Mouse (Mus musculus) B cell, adult (primary cell): ENCODE results near the gene Olfr611. TPM values are rescaled to one million over a fixed set of nuclear protein-coding genes. Genes with fewer than 3 reads are reported as not detected.

ENCODE experiments used
- total RNA-seq: library from RNA; stranded (reverse); gene quantifications from 4 replicates; pipeline ENCODE4 v1.2.4, GENCODE M21; 2023; ENCODE audit not compliant: inconsistent age

The Olfr611 gene
- total RNA-seq, result not detected in 4 replicates

DNA sequence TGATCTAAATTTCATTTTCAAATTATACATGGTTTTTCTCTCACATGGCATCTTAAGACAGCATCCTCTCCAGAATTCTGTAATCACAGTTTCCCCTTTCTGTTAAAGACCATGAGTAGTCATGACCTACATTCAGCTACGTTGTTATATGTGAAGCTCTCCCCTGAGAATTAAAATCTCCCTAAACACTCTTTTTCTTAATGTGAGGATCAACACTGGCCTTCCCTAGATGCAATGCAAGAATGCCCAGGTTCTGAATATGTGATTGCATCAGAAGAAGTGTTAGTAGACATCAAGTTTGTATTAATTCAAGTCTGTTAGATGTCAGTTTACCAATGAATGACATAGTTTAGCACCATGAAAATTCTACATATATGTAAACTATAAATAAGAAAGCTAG lies at the start of gene Olfr611:
Gene Olfr611, minus strand, starts transcription at position 101 of the 400 bp plus-strand sequence.

DNA sequence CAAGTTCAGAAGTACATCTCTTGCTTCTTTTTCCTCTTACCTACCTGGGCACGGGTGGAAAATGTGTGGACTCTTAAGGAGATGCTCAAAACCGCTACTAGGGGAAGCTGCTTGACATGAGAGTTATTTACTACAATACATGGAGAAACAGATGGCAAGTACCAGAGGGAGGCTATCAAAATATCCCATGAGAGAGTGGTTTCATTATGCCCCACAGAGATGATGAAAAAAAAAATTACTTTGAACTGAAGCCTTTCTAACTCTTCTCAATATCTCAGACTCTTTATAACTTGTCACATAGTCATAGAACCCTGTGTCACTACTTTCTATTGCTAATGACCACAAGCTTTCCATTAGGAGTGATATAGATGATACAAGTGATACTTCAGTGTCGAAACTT lies 48.4 kb upstream of the Olfr611 start, which contains the start of gene Olfr616:
Gene Olfr616, minus strand, starts transcription at position 101 of the 400 bp plus-strand sequence.

DNA sequence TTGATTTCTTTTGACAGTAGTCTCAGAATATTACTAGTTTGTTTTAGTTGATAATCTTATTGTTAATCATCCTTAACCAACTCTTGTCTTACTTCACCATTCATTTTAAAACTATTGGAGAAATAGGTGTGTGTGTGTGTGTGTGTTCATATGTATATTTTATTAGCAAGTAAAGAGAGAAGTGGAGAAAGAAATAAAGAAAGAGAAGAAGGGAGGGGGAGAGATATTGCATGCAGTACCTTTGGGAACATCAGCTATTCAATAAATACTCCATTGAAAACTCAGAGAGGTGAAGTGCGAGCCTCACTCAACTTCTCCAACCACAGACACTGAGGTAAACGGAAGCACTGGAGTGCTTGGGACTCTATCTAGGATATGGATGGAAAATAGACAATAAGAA lies 35.1 kb upstream of the Olfr611 start, which contains the start of gene Olfr615:
Gene Olfr615, plus strand, starts transcription at position 301 of the 400 bp plus-strand sequence.

DNA sequence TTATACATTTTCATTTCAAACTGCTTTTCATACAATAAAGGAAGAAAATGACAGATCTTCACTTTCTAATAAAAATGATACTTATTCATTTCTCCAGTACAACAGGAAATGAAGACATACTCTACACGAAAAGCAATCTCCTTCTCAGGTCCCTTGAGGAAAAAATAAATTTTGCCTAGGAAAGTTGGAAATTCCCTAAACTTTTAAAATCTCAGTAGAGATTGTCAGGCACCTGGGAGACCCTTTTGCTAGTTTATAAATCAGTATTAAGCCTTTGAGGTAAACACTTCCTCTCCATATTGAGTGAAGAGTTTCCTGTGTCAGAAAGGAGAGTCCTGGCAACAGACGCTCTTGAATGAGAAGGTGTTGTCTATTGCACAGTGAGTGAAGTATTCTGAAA lies 27.1 kb upstream of the Olfr611 start, which contains the start of gene Olfr613:
Gene Olfr613, plus strand, starts transcription at position 301 of the 400 bp plus-strand sequence.

DNA sequence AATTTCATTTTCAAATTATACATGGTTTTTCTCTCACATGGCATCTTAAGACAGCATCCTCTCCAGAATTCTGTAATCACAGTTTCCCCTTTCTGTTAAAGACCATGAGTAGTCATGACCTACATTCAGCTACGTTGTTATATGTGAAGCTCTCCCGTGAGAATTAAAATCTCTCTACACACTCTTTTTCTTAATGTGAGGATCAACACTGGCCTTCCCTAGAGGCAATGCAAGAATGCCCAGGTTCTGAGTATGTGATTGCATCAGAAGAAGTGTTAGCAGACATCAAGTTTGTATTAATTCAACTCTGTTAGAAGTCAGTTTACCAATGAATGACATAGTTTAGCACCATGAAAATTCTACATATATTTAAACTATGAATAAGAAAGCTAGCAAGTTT lies 22.0 kb upstream of the Olfr611 start, which contains the start of gene Olfr612:
Gene Olfr612, minus strand, starts transcription at position 101 of the 400 bp plus-strand sequence.

DNA sequence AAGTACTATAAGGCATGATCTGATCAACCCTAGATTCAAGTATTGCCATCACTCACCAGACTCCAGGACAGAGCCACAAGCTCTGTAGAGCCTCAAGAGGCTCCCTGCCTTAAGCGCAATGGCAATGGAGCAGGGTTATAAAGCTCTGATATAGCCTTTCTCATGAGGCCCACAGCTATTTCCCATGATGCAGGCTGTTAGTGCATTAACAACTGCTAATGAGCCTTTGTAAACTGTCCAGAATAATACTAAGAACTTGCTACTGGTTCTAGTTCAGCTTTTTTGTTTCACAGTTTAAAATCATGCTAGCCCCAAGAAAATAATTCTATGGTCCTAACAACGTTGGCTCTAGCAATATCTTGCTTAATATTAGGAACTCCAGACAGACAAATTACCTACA lies 8.6 kb downstream of the Olfr611 start, which contains the start of gene Olfr610:
Gene Olfr610, minus strand, starts transcription at position 101 of the 400 bp plus-strand sequence.

DNA sequence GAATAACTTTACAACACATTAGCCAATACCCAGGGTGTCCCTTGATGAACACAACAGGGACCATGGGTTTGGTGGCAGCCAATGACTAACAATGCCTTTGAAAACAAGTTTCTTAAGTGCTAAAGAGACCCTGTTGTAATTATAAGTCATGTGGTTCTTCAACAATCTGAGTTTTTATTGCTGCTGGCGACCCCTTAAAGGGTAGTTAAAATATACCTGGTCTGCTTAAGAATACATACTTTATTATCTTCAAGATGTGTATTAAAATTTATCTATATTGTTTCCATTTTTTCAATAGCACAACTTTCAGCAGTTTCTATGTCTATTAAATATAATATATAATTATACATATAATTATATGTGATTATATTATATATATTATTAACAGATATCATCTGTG lies 22.7 kb downstream of the Olfr611 start, which contains the start of gene Olfr609:
Gene Olfr609, minus strand, starts transcription at position 101 of the 400 bp plus-strand sequence.

DNA sequence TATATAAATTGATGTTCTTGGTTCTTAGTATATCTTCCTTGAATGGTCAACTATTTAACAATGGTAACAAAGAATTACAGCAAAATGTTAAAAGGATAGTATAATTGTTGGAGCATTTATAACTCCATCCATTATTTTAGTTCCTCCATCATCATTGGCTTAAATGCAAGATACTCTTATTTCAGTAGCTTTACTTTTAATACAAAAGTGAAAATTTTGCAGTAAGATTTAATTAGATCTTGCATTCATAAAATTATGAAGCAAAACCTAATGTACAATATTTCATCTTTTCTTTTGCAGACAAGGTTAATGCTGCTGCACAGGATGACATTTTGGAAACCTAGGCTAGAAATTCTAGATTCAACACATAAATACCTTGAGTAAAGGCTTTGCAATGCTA lies 51.1 kb downstream of the Olfr611 start, which contains the start of gene Olfr608:
Gene Olfr608, plus strand, starts transcription at position 301 of the 400 bp plus-strand sequence.

Other genes with a start within 250 kb of the Olfr611 start
- not detected in 4 replicates for gene Olfr596, start 215.2 kb downstream of the Olfr611 start, total RNA-seq
- not detected in 4 replicates for gene Olfr597, start 204.5 kb downstream of the Olfr611 start, total RNA-seq
- not detected in 4 replicates for gene Olfr598, start 197.3 kb downstream of the Olfr611 start, total RNA-seq
- gene Olfr599, start 184.9 kb downstream of the Olfr611 start, total RNA-seq, result not detected in 4 replicates
- gene Olfr600, start 171.2 kb downstream of the Olfr611 start, total RNA-seq, result not detected in 4 replicates
- not detected in 4 replicates for gene Olfr601, start 158.2 kb downstream of the Olfr611 start, total RNA-seq
- gene Olfr603, start 134.7 kb downstream of the Olfr611 start, total RNA-seq, result not detected in 4 replicates
- gene Usp17lc, start 105.8 kb downstream of the Olfr611 start, total RNA-seq, result not detected in 4 replicates
- not detected in 4 replicates for gene Olfr605, start 75.4 kb downstream of the Olfr611 start, total RNA-seq
- gene Olfr606, start 71.8 kb downstream of the Olfr611 start, total RNA-seq, result not detected in 4 replicates
- gene Olfr607, start 56.7 kb downstream of the Olfr611 start, total RNA-seq, result not detected in 4 replicates
- gene Olfr608, start 51.0 kb downstream of the Olfr611 start, total RNA-seq, result not detected in 4 replicates
- gene Olfr609, start 22.8 kb downstream of the Olfr611 start, total RNA-seq, result not detected in 4 replicates
- gene Olfr610, start 8.7 kb downstream of the Olfr611 start, total RNA-seq, result not detected in 4 replicates
- not detected in 4 replicates for gene Olfr612, start 21.9 kb upstream of the Olfr611 start, total RNA-seq
- not detected in 4 replicates for gene Olfr613, start 27.2 kb upstream of the Olfr611 start, total RNA-seq
- gene Olfr615, start 35.2 kb upstream of the Olfr611 start, total RNA-seq, result not detected in 4 replicates
- not detected in 4 replicates for gene Olfr616, start 48.3 kb upstream of the Olfr611 start, total RNA-seq
- gene Olfr617, start 52.2 kb upstream of the Olfr611 start, total RNA-seq, result not detected in 4 replicates
- gene Olfr618, start 69.3 kb upstream of the Olfr611 start, total RNA-seq, result not detected in 4 replicates
- not detected in 4 replicates for gene Olfr619, start 79.7 kb upstream of the Olfr611 start, total RNA-seq
- not detected in 4 replicates for gene Olfr620, start 91.7 kb upstream of the Olfr611 start, total RNA-seq
- not detected in 4 replicates for gene Olfr622, start 121.9 kb upstream of the Olfr611 start, total RNA-seq
- not detected in 4 replicates for gene Olfr623, start 142.9 kb upstream of the Olfr611 start, total RNA-seq
- gene Olfr624, start 150.3 kb upstream of the Olfr611 start, total RNA-seq, result not detected in 4 replicates
- not detected in 4 replicates for gene Olfr625-ps1, start 161.9 kb upstream of the Olfr611 start, total RNA-seq
- not detected in 4 replicates for gene Olfr243, start 193.8 kb upstream of the Olfr611 start, total RNA-seq
- gene Olfr628, start 209.5 kb upstream of the Olfr611 start, total RNA-seq, result not detected in 4 replicates
- gene Olfr629, start 224.1 kb upstream of the Olfr611 start, total RNA-seq, result not detected in 4 replicates
- gene Olfr630, start 236.5 kb upstream of the Olfr611 start, total RNA-seq, result not detected in 4 replicates